Mouse (Mus musculus) spleen, adult 2 months (tissue): Measurements from ENCODE around the gene Ythdc1. TPM values are rescaled to one million over a fixed set of nuclear protein-coding genes. Genes with fewer than 3 reads are reported as not detected.
"Not testable (repeated sequence)": the region's sequence is repeated elsewhere in the genome, so short reads cannot be mapped to it uniquely, and the experiment has no call there.

Experiments
- DNase-seq, 2 experiments: peaks; one replicate each; pipeline versions ENCODE4 v3.0.0 to v3.0.0-alpha.2; 2012 to 2021; ENCODE audit warnings: low spot score in 2 of 2, low read depth in 1 of 2
- H3K27ac ChIP-seq: fragments of 200-500 bp; 2 replicates; pipeline ENCODE4 v1.5.1; 2012; ENCODE audit warnings: low read length, inconsistent platforms; ENCODE audit not compliant: insufficient read depth
- H3K27me3 ChIP-seq: fragments of 200-500 bp; 2 replicates; pipeline ENCODE4 v1.6.1; 2012; ENCODE audit warnings: mild to moderate bottlenecking, moderate library complexity, low read length, inconsistent platforms; ENCODE audit not compliant: control insufficient read depth, insufficient read depth
- H3K36me3 ChIP-seq: fragments of 200-500 bp; 2 replicates; pipeline ENCODE4 v1.6.1; 2012; ENCODE audit warnings: mild to moderate bottlenecking, low read length, inconsistent platforms; ENCODE audit not compliant: control insufficient read depth, insufficient read depth
- H3K4me1 ChIP-seq: fragments of 200-500 bp; 2 replicates; pipeline ENCODE4 v1.6.1; 2011; ENCODE audit warnings: inconsistent platforms; ENCODE audit not compliant: control insufficient read depth, insufficient read depth, insufficient read length
- H3K4me3 ChIP-seq: fragments of 200-500 bp; 2 replicates; pipeline ENCODE4 v1.5.1; 2011; ENCODE audit warnings: mild to moderate bottlenecking, inconsistent platforms; ENCODE audit not compliant: insufficient read depth, insufficient read length; ENCODE audit errors: extremely low read depth
- CTCF ChIP-seq: fragments of 200-500 bp; IDR thresholded peaks from 2 replicates; pipeline ENCODE4 v1.5.1; 2011; ENCODE audit warnings: mild to moderate bottlenecking, inconsistent platforms; ENCODE audit not compliant: insufficient read depth, insufficient read length, insufficient replicate concordance; ENCODE audit errors: extremely low read depth
- POLR2A ChIP-seq: fragments of 200-500 bp; IDR thresholded peaks from 2 replicates; pipeline ENCODE4 v1.6.1; 2011; ENCODE audit warnings: low read depth, low read length, inconsistent platforms
- WGBS: fragments of 180-500 bp; shearing (Covaris S2); methylation state at CpG from one replicate; pipeline ENCODE4 v1.1.7; 2018; 5-methylcytosine and 5-hydroxymethylcytosine counted together
- polyA plus RNA-seq: library from polyadenylated mRNA; depleted of rRNA; stranded (reverse); fragments of >200 nt; gene quantifications from 2 replicates; pipeline ENCODE4 v1.2.3, GENCODE M21; 2012

The Ythdc1 gene
- polyA plus RNA-seq, 1 experiment, result 14.9 TPM

- Histone ChIP-seq H3K27me3 (no peaks in the 10 kb centered on the region), H3K4me3 (no peak overlapping the region), H3K27ac (no peak overlapping the region), H3K4me1 (no peaks in the 10 kb centered on the region), H3K36me3 (peaks cover 10% of the 10 kb centered on the region)
- TF ChIP-seq POLR2A (no peak), CTCF (no peak)
- no peak for DNase-seq
- WGBS, result 90% methylated on average over 1 of the region's 1 CpGs
These were observed 34.1 kb downstream of the Ythdc1 start for GRCm38 (mm10) chr5:86838110-86838509.

DNA sequence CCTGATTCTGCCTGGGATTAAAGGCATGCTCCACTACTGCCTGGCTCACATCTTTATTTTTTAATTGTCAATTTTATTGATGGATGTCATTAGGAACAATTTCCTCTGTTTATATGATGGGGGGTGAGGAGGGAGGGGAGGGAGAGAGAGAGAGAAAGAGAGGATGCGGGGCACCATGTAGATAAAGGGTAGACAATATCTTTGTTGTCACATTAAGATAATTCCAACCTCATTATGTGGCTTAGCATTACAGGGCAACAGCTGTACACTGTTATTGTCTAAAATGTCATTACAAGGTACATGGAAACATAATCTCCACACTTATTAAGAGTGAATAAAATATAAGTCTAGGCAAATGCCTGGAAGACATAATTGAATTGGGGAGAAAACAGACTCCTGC, 35.5 kb downstream of the Ythdc1 start:
- 89% methylated on average over 1 of the region's 1 CpGs for WGBS
- DNase-seq, result no peak

DNA sequence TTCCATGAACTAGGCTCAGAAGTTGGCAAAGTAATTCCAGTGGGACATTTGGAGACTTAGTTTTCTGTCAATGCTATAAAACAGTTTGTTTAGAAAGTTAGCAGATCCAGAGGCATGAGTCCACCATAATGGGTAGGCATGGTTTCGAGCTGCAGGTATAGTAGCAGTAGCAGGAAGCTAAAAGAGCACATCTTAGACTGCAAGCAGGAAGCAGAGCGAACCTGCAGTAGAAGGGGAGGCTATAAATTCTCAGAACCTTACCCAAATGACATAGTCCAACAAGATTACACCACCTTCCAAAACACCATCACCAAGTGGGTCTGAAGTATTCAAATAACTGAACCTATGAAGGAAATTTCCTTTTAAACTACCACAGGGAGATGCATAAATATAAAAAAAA, 36.2 kb downstream of the Ythdc1 start:
- TF ChIP-seq POLR2A (no peak), CTCF (no peak)
- Histone ChIP-seq H3K27ac (no peak overlapping the region), H3K4me3 (no peak overlapping the region), H3K4me1 (no peaks in the 10 kb centered on the region), H3K36me3 (peaks cover 8% of the 10 kb centered on the region), H3K27me3 (no peaks in the 10 kb centered on the region)
- DNase-seq, result no peak
- 56% methylated on average over 2 of the region's 2 CpGs for WGBS

More for the DNA sequence above, 35.5 kb downstream of the Ythdc1 start:
- TF ChIP-seq POLR2A (no peak), CTCF (no peak)
- H3K4me3 ChIP-seq, result no peak overlapping the region
- H3K36me3 ChIP-seq, result peaks cover 8% of the 10 kb centered on the region
- no peak overlapping the region for H3K27ac ChIP-seq
- no peaks in the 10 kb centered on the region for H3K27me3 ChIP-seq
- H3K4me1 ChIP-seq, result no peaks in the 10 kb centered on the region

- H3K27ac ChIP-seq, H3K4me1 ChIP-seq, H3K36me3 ChIP-seq, H3K4me3 ChIP-seq, DNase-seq, H3K27me3 ChIP-seq: not testable (repeated sequence)
These were observed 37.2 kb downstream of the Ythdc1 start for GRCm38 (mm10) chr5:86841261-86841660.

- no peak overlapping the region for H3K27ac ChIP-seq
- TF ChIP-seq CTCF (no peak), POLR2A (no peak)
- no peak for DNase-seq
- no peak overlapping the region for H3K4me3 ChIP-seq
- H3K4me1 ChIP-seq, result no peaks in the 10 kb centered on the region
- H3K27me3 ChIP-seq, result no peaks in the 10 kb centered on the region
- H3K36me3 ChIP-seq, result no peaks in the 10 kb centered on the region
These were observed 46.1 kb downstream of the Ythdc1 start for GRCm38 (mm10) chr5:86850104-86850503.

GRCm38 (mm10) chr5:86851658-86852057, 47.6 kb downstream of the Ythdc1 start:
- TF ChIP-seq POLR2A, result no peak
- no peak for TF ChIP-seq CTCF
- WGBS, result 76% methylated on average over 5 of the region's 5 CpGs

GRCm38 (mm10) chr5:86856505-86856904, 52.5 kb downstream of the Ythdc1 start:
- H3K27me3 ChIP-seq, H3K27ac ChIP-seq, H3K36me3 ChIP-seq, H3K4me3 ChIP-seq, H3K4me1 ChIP-seq, DNase-seq: not testable (repeated sequence)
- 86% methylated on average over 13 of the region's 13 CpGs for WGBS

More at GRCm38 (mm10) chr5:86851658-86852057, 47.6 kb downstream of the Ythdc1 start:
- no peak overlapping the region for H3K27ac ChIP-seq
- DNase-seq, result no peak
- no peaks in the 10 kb centered on the region for H3K4me1 ChIP-seq
- H3K36me3 ChIP-seq, result no peaks in the 10 kb centered on the region
- no peaks in the 10 kb centered on the region for H3K27me3 ChIP-seq
- H3K4me3 ChIP-seq, result no peak overlapping the region

GRCm38 (mm10) chr5:86857682-86858081, 53.7 kb downstream of the Ythdc1 start:
- 31% methylated on average over 1 of the region's 1 CpGs for WGBS
- no peak for DNase-seq
- TF ChIP-seq CTCF (no peak), POLR2A (no peak)
- Histone ChIP-seq H3K27ac (no peak overlapping the region), H3K36me3 (no peaks in the 10 kb centered on the region), H3K4me1 (no peaks in the 10 kb centered on the region), H3K4me3 (no peak overlapping the region), H3K27me3 (no peaks in the 10 kb centered on the region)
